In the genomic region with DNA sequence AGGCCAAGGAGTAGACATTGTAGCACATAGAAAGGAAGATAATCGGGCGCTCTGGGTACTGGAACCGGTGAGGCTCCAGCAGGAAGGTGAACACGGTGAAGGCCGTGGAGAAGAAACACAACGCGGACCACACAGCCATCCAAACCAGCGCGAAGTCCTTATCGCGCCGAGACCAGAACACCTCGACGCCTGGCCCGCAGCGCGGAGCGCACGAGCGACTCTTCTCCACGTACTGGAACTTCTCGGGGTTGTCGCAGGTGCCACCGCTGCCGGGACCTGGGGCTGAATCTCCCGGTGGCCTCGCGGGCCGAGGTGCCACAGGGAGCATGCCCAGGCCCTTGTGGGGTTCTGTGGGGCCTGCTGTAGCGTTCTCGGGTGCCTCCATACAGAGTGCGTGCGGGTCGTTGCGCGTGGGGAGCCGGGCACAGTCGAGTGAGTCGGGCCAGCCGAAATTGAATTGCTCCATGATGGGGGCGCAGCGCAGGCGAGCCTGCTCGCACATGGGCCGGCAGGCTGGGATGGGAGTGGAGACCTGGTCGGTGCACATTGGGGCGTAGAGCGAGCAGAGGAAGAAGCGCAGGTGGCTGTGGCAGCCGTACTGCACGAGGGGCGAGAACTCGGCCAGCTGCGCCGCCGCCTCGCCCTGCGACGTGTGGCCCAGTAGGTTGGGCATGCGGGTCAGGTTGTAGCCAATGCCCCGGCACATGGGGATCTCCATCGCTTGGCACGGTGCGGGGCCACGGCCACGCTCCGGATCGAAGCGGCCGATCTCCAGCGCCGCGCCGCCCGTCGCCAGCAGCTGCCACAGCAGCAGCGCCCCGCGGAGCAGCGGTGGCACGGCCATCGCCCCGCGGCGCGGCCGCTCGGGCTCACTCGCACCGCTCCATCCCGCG, we compare ENCODE assay signal across 9 mouse cellular contexts. TPM values are rescaled to one million over a fixed set of nuclear protein-coding genes. Genes with fewer than 3 reads are reported as not detected.
DNase-seq lines count a peak whose midpoint lies in the region; ATAC-seq and TF ChIP-seq lines count a peak whose summit lies in the region.
"Had no signal": no experiment of that assay in that cellular context is flagged by ENCODE, and none has a peak within 500 bp of the region (broad histone marks: within the 10 kb centered on the region; RNA-seq: fewer than 3 reads in every experiment).

No protein-coding gene starts in this region.

- H3K27me3 ChIP-seq in ES-Bruce4 (ENCODE audit: control insufficient read depth, insufficient read depth, low read length, poor library complexity, severe bottlenecking), result no peaks in the 10 kb centered on the region
- H3K27me3 ChIP-seq in hindbrain, embryonic 13.5 days, result peaks cover 19% of the 10 kb centered on the region

- peak overlapping the region; percentile 93 for H3K4me2 ChIP-seq in hindbrain, embryonic 13.5 days

- peaks cover 3% of the 10 kb centered on the region; the same call in 1 of the 2 replicates for H3K36me3 ChIP-seq in ES-Bruce4 (ENCODE audit: control insufficient read depth, insufficient read depth, low read length, poor library complexity, severe bottlenecking)
- H3K36me3 ChIP-seq in hindbrain, embryonic 13.5 days, result peaks cover 19% of the 10 kb centered on the region

- peak overlapping the region; percentile 75 for H3K4me3 ChIP-seq in ES-Bruce4 (ENCODE audit: low read depth, low read length)
- peak overlapping the region; percentile 0 for H3K4me3 ChIP-seq in cortical plate, adult 2 months (ENCODE audit: insufficient read depth, low read length)
- H3K4me3 ChIP-seq in hindbrain, embryonic 13.5 days, result peak overlapping the region; percentile 64

- H3K9me3 ChIP-seq in ES-Bruce4 (replicated peaks; ENCODE audit: control insufficient read depth, insufficient read depth, low read length, poor library complexity, severe bottlenecking), result no peaks in the 10 kb centered on the region
- no peaks in the 10 kb centered on the region for H3K9me3 ChIP-seq in hindbrain, embryonic 13.5 days

- no peak overlapping the region for H3K27ac ChIP-seq in ES-Bruce4 (ENCODE audit: insufficient read depth, low read length)
- H3K27ac ChIP-seq in cortical plate, adult 2 months (ENCODE audit: insufficient read depth, low read length), result no peak overlapping the region
- peak overlapping the region; percentile 26; the same call in 1 of the 2 replicates for H3K27ac ChIP-seq in hindbrain, embryonic 13.5 days

- H3K9ac ChIP-seq in ES-Bruce4 (ENCODE audit: low read depth, poor library complexity, severe bottlenecking), result peak overlapping the region; percentile 57
- H3K9ac ChIP-seq in hindbrain, embryonic 13.5 days, result peak overlapping the region; percentile 77

- peak; percentile 16 to 39 for DNase-seq in heart, adult 18-20 months
- DNase-seq in heart, adult 9 months (ENCODE audit: low spot score in 2 of 2), result no peak
- peak; percentile 20 for DNase-seq in thymus, postnatal 0 days (ENCODE audit: low spot score)
- DNase-seq in layer of hippocampus, adult 8-10 months (ENCODE audit: low spot score in 2 of 2), result no peak

- ATAC-seq in hindbrain, embryonic 13.5 days (ENCODE audit: low FRiP score), result peak; percentile 58
- ATAC-seq in megakaryocyte progenitor cell, adult 5-6 weeks (replicated peaks; ENCODE audit: poor library complexity), result peak; percentile 26

- TF ChIP-seq EP300 in ES-Bruce4 (IDR thresholded peaks at IDR 0.05; ENCODE audit: insufficient read depth, low read depth, low read length), result no peak

- no peak for TF ChIP-seq POLR2A in ES-Bruce4 (IDR thresholded peaks at IDR 0.05; ENCODE audit: insufficient read depth, low read length)
- TF ChIP-seq POLR2A in cortical plate, adult 2 months (IDR thresholded peaks at IDR 0.05; ENCODE audit: extremely low read depth, insufficient read depth, low read length), result no peak

- 1% methylated on average over 86 of the region's 92 CpGs for WGBS in hindbrain, embryonic 13.5 days

- no peak for TF ChIP-seq CTCF in ES-Bruce4 (IDR thresholded peaks at IDR 0.05; ENCODE audit: low read depth, low read length)
- TF ChIP-seq CTCF in cortical plate, adult 2 months (IDR thresholded peaks at IDR 0.05; ENCODE audit: extremely low read depth, insufficient read depth, low read length), result no peak

- peaks cover 2% of the 10 kb centered on the region for H3K4me1 ChIP-seq in ES-Bruce4 (ENCODE audit: control insufficient read depth, insufficient read depth, low read length)
- H3K4me1 ChIP-seq in cortical plate, adult 2 months (ENCODE audit: control insufficient read depth, insufficient read depth, low read length), result no peaks in the 10 kb centered on the region
- H3K4me1 ChIP-seq in hindbrain, embryonic 13.5 days (replicated peaks), result peaks cover 60% of the 10 kb centered on the region

RNA-seq across cellular contexts. Expression of gene Fzd9, which starts 0.6 kb away (rescaled TPM):
- total RNA-seq in heart, adult 18-20 months (2021), result 1 to 10 TPM; 1.6 to 2.2 TPM
- polyA plus RNA-seq in ES-Bruce4 (2011; ENCODE audit: insufficient read depth, insufficient read length, low read depth, missing spikeins), result 2.8 and 3.0 TPM in 2 replicates
- 5.5 and 6.0 TPM in 2 replicates for polyA plus RNA-seq in cortical plate, adult 2 months (2012; rRNA removed)
- 12.3 and 14.3 TPM in 2 replicates for polyA plus RNA-seq in hindbrain, embryonic 13.5 days (2015; fragmentation: Nextera tagmentation; extraction: Ambion mirVana)
- total RNA-seq in megakaryocyte progenitor cell, adult 5-6 weeks (2015), result 0.42 and 0.59 TPM in 2 replicates
- 0.12 and 0.14 TPM in 2 replicates for total RNA-seq in megakaryocyte progenitor cell, adult 5-6 weeks (2017)
- polyA plus RNA-seq in thymus, postnatal 0 days (2015; fragmentation: Nextera tagmentation; extraction: Ambion mirVana), result 0.33 and 0.64 TPM in 2 replicates
- total RNA-seq in layer of hippocampus, adult 8-10 months (2022), result 1 to 10 TPM; 4.7 to 7.4 (median 5.7) TPM
- total RNA-seq: neutrophil, adult 5-6 weeks had no signal

Comparison
In these comparisons a context has a peak if more than half of its experiments do, and no peak if none do; other contexts are left out.
1. DNase-seq: peak in heart, adult 18-20 months (2 of 2) and thymus, postnatal 0 days (single experiment); none in heart, adult 9 months (0 of 2) and layer of hippocampus, adult 8-10 months (0 of 2).
2. H3K4me3 ChIP-seq: peak in every context shown above with its lines; median percentile 75 in ES-Bruce4; 64 in hindbrain, embryonic 13.5 days; 0 in cortical plate, adult 2 months.